Mouse (Mus musculus) adrenal gland, adult (tissue): ENCODE data around the gene Otos.

Experiments used
- DNase-seq, 2 experiments: peaks; one replicate each; pipeline ENCODE4 v3.0.0; 2022 to 2023; ENCODE audit warnings: low spot score in 1 of 2; ENCODE audit not compliant: inconsistent age in 2 of 2

The Otos gene

DNA sequence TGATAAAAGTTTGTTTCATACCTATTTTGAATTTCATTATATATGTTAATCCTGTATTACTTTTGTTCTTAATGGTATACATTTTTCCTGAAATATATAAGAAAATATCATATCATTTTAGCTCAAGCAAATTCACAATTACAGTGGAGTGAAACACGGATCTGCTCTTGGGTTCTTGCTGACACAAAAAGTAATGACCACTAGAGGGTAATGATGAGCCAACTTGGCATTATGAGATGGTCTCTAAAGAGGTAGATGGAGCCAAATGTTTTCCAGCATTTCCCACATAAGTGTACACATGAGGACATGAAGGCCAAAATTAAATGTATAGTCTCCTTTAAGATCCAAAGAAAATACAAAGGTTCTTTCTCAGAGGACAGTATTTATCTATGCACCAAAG, 34.1 kb downstream of the Otos start:
- DNase-seq, result peak in 1 of 2 experiments; percentile 76

DNA sequence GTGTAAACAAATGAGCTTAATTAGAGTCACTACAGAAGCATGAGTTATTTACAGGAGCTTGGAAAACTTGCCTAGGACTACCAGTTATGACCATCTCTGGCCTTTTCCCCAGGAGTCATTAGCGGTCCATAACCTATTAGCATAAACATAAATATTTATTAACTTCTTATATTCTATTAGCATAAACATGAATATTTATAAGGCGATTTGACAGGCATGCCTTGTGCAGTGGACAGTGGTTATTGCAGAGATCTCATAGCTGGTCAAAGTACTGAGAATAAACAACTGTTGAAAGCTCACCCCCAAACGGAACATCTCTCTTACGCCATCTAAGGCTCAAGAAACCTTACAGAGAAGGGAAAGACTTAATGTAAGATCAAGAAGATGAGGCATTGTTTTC, 35.5 kb downstream of the Otos start:
- DNase-seq, result no peak

DNA sequence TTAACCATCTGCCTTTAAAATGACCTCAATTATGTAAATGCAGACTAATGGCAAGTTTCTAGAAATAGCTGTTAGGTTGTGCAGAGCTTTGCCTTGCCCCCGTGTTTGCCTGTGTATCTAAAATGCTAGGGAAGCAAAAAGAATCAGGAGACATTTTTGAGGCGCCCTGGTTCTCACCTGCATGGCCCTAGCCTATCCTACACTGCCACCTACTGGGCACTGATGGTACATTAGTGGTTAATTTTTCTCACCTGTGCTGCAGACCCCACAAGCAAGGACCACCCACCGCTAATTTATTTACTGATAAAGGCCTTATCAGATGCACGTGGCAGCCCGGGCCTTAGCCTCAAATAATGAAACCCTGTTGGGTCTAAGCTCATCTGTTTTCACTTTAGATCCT, 37.6 kb downstream of the Otos start:
- peak; percentile 49 to 87 for DNase-seq

DNA sequence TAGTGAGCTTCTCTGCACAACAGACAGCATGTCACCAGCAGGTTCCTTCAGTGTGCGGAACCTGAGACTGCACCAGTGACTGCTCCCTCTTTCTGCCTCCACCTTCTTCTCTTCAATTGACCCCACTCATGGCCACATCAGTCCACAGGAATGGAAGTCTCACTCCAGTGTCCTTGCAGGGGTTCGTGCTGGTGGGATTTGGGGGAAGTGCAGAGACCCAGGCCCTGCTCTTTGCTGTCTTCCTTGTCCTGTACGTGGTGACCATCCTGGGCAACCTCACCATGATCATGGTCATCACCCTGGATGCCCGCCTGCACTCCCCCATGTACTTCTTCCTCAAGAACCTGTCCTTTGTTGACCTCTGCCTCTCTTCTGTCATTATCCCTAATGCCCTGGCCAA, 40.9 kb downstream of the Otos start:
- DNase-seq, result no peak

DNA sequence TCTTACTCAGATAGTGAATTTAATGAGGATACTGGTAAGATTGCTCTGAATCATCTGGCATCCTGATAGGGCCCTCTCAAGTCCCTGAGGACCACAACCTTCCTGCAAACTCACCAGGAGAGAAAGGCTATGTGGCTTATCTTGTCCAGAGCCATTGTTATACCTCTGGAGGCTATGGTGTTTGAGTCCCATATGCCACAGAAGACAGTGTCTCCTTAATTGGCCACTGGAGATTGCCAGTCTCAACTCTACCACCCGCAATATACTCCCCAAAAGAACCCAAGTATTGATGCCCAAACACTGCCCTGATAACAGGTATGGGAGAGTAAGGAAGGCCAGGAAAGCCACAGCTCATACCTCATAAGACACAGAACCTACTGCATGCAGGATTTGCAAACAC, 43.2 kb downstream of the Otos start, which contains the start of gene Olfr1410:
Gene Olfr1410 (plus strand): TSS at position 301 of the 400 bp plus-strand sequence.
- DNase-seq, result no peak

DNA sequence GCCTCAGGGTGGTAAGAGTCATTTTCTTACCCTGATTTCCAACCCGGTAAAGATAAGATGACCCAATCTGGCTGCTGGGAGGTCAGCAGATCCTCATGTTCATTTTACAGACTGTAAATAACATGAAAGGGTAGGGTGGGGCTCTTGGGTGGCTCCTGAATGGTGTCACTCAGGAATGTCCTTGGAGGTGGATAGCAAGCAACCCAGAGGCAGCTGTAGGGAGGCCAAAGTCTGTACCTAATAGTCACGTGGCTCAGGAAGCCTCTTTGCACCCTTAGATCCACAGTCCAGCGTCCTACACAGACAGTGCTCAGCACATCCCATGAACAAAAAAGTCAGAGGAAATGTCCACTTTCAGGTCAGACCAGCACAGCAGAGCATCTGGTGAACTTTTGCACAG, 52.6 kb downstream of the Otos start:
- DNase-seq, result no peak
